Mouse (Mus musculus) thymus, postnatal 25 days (tissue): Measurements from ENCODE around the gene Neurl1a.
A peak's percentile ranks its signal among the peaks of the same experiment; 100 is the strongest.

Experiments used
- DNase-seq: peaks from one replicate; pipeline ENCODE4 v3.0.0; 2022

Gene Neurl1a

GRCm38 (mm10) chr19:47253053-47253628, 74.5 kb downstream of the Neurl1a start:
- DNase-seq = peak; percentile 7

GRCm38 (mm10) chr19:47255036-47255435, 76.4 kb downstream of the Neurl1a start:
- no peak for DNase-seq

- DNase-seq = no peak
These were observed 77.3 kb downstream of the Neurl1a start for GRCm38 (mm10) chr19:47255919-47256318.

- peak; percentile 33 for DNase-seq
These were observed 81.0 kb downstream of the Neurl1a start for GRCm38 (mm10) chr19:47259581-47259980.

- DNase-seq = no peak
These were observed 82.6 kb downstream of the Neurl1a start for GRCm38 (mm10) chr19:47261196-47261595.

- DNase-seq = no peak
These were observed 85.0 kb downstream of the Neurl1a start for GRCm38 (mm10) chr19:47263621-47264020.

- DNase-seq = peak; percentile 41
These were observed 85.9 kb downstream of the Neurl1a start for GRCm38 (mm10) chr19:47264322-47265092.

- no peak for DNase-seq
These were observed 87.6 kb downstream of the Neurl1a start for GRCm38 (mm10) chr19:47266070-47266801.

GRCm38 (mm10) chr19:47267066-47267465, 88.4 kb downstream of the Neurl1a start:
- no peak for DNase-seq

- DNase-seq = no peak
These were observed 91.1 kb downstream of the Neurl1a start for GRCm38 (mm10) chr19:47269729-47270128.

- DNase-seq = no peak
These were observed 91.9 kb downstream of the Neurl1a start for GRCm38 (mm10) chr19:47270520-47270919.

- DNase-seq = no peak
These were observed 98.1 kb downstream of the Neurl1a start for GRCm38 (mm10) chr19:47276730-47277129.

- no peak for DNase-seq
These were observed 100.8 kb downstream of the Neurl1a start for GRCm38 (mm10) chr19:47279372-47279771.

GRCm38 (mm10) chr19:47279788-47280532, 101.3 kb downstream of the Neurl1a start:
- no peak for DNase-seq

GRCm38 (mm10) chr19:47280894-47281293, 102.3 kb downstream of the Neurl1a start:
- DNase-seq = no peak

- no peak for DNase-seq
These were observed 103.4 kb downstream of the Neurl1a start for GRCm38 (mm10) chr19:47282050-47282454.

GRCm38 (mm10) chr19:47282688-47283215, 104.1 kb downstream of the Neurl1a start:
- no peak for DNase-seq

- DNase-seq = no peak
These were observed 107.0 kb downstream of the Neurl1a start for GRCm38 (mm10) chr19:47285581-47285980.

- DNase-seq = no peak
These were observed 108.3 kb downstream of the Neurl1a start for GRCm38 (mm10) chr19:47286886-47287450.

- no peak for DNase-seq
These were observed 112.9 kb downstream of the Neurl1a start for GRCm38 (mm10) chr19:47291307-47292080.

GRCm38 (mm10) chr19:47292451-47292951, 113.9 kb downstream of the Neurl1a start:
- no peak for DNase-seq
